Mouse (Mus musculus) lung, postnatal 0 days (tissue): ENCODE results near the gene Fads2. TPM values are rescaled to one million over a fixed set of nuclear protein-coding genes. Genes with fewer than 3 reads are reported as not detected.
A peak's percentile ranks its signal among the peaks of the same experiment; 100 is the strongest.

Experiments
- ATAC-seq: fragments of 200-750 bp; cut with Nextera tagmentation; 2 replicates; pipeline ENCODE4 v1.8.0; 2017; ENCODE audit warnings: moderate library complexity
- DNase-seq: peaks from one replicate; pipeline ENCODE4 v3.0.0-alpha.2; 2016; ENCODE audit warnings: low spot score
- H3K27ac ChIP-seq: fragments of 300-500 bp; sonication (generic); 2 replicates; pipeline ENCODE4 v1.5.1; 2014; ENCODE audit warnings: antibody characterized with exemption, mild to moderate bottlenecking, low read length, mixed read lengths
- H3K27me3 ChIP-seq: fragments of 300-500 bp; sonication (generic); replicated peaks from 2 replicates; pipeline ENCODE4 v1.6.1; 2014; ENCODE audit warnings: low read length, mixed read lengths; ENCODE audit not compliant: insufficient read depth
- H3K36me3 ChIP-seq: fragments of 300-500 bp; sonication (generic); 2 replicates; pipeline ENCODE4 v1.6.1; 2014; ENCODE audit warnings: low read length, mixed read lengths; ENCODE audit not compliant: insufficient read depth
- H3K4me1 ChIP-seq: fragments of 300-500 bp; sonication (generic); 2 replicates; pipeline ENCODE4 v1.6.1; 2014; ENCODE audit warnings: antibody characterized with exemption, low read depth, low read length, mixed read lengths; ENCODE audit not compliant: insufficient read depth
- H3K4me2 ChIP-seq: fragments of 300-500 bp; sonication (generic); replicated peaks from 2 replicates; pipeline ENCODE4 v1.6.1; 2014; ENCODE audit warnings: low read depth, mild to moderate bottlenecking, low read length, moderate library complexity, mixed read lengths
- H3K4me3 ChIP-seq: fragments of 300-500 bp; sonication (generic); 2 replicates; pipeline ENCODE4 v1.5.1; 2014; ENCODE audit warnings: low read depth, low read length
- H3K9ac ChIP-seq: fragments of 300-500 bp; sonication (generic); replicated peaks from 2 replicates; pipeline ENCODE4 v1.6.1; 2014; ENCODE audit warnings: low read depth, mild to moderate bottlenecking
- H3K9me3 ChIP-seq: fragments of 300-500 bp; sonication (generic); 2 replicates; pipeline ENCODE4 v1.6.1; 2016; ENCODE audit warnings: low read length, mixed read lengths
- CTCF ChIP-seq: IDR thresholded peaks from 2 replicates; pipeline ENCODE4 v1.5.1; 2016; ENCODE audit warnings: antibody characterized with exemption, mild to moderate bottlenecking
- EP300 ChIP-seq: IDR thresholded peaks from 2 replicates; pipeline ENCODE4 v1.6.1; 2016; ENCODE audit warnings: antibody characterized with exemption, mild to moderate bottlenecking, control low read depth
- WGBS: fragments of 180-500 bp; shearing (Covaris S2); extraction: QIAGEN DNeasy Blood & Tissue Kit; methylation state at CpG from one replicate; pipeline ENCODE4 v1.1.7; 2014; 5-methylcytosine and 5-hydroxymethylcytosine counted together
- polyA plus RNA-seq: library from polyadenylated mRNA; unstranded; fragments of >200 nt; fragmentation: Nextera tagmentation; extraction: Ambion mirVana; gene quantifications from 2 replicates; pipeline ENCODE4 v1.2.1, GENCODE M21; 2015

The Fads2 gene
- polyA plus RNA-seq, 1 experiment from 2014 or later = 35.0 TPM

GRCm38 (mm10) chr19:10057486-10058351 is 43.8 kb downstream of the Fads2 start:
- H3K36me3 ChIP-seq = peaks cover 16% of the 10 kb centered on the region
- no peaks in the 10 kb centered on the region for H3K27me3 ChIP-seq
- WGBS = 44% methylated on average over 11 of the region's 11 CpGs
- no peaks in the 10 kb centered on the region for H3K9me3 ChIP-seq
- H3K4me1 ChIP-seq = peaks cover 30% of the 10 kb centered on the region
- H3K4me3 ChIP-seq = no peak overlapping the region
- H3K27ac ChIP-seq = peak overlapping the region; percentile 82
- TF ChIP-seq EP300 (no peak), CTCF (no peak)
- no peak overlapping the region for H3K4me2 ChIP-seq
- ATAC-seq (peak; percentile 14), DNase-seq (peak; percentile 78)
- H3K9ac ChIP-seq = no peak overlapping the region

- no peak overlapping the region for H3K4me3 ChIP-seq
- 62% methylated on average over 3 of the region's 3 CpGs for WGBS
- peaks cover 30% of the 10 kb centered on the region for H3K4me1 ChIP-seq
- H3K36me3 ChIP-seq = peaks cover 16% of the 10 kb centered on the region
- H3K4me2 ChIP-seq = no peak overlapping the region
- H3K27me3 ChIP-seq = no peaks in the 10 kb centered on the region
- TF ChIP-seq CTCF (no peak), EP300 (no peak)
- H3K9ac ChIP-seq = no peak overlapping the region
- no peak for DNase-seq
- H3K9me3 ChIP-seq = no peaks in the 10 kb centered on the region
- ATAC-seq = no peak
- H3K27ac ChIP-seq = peak overlapping the region; percentile 82
Measured at GRCm38 (mm10) chr19:10056686-10057085, 44.9 kb downstream of the Fads2 start.

DNA sequence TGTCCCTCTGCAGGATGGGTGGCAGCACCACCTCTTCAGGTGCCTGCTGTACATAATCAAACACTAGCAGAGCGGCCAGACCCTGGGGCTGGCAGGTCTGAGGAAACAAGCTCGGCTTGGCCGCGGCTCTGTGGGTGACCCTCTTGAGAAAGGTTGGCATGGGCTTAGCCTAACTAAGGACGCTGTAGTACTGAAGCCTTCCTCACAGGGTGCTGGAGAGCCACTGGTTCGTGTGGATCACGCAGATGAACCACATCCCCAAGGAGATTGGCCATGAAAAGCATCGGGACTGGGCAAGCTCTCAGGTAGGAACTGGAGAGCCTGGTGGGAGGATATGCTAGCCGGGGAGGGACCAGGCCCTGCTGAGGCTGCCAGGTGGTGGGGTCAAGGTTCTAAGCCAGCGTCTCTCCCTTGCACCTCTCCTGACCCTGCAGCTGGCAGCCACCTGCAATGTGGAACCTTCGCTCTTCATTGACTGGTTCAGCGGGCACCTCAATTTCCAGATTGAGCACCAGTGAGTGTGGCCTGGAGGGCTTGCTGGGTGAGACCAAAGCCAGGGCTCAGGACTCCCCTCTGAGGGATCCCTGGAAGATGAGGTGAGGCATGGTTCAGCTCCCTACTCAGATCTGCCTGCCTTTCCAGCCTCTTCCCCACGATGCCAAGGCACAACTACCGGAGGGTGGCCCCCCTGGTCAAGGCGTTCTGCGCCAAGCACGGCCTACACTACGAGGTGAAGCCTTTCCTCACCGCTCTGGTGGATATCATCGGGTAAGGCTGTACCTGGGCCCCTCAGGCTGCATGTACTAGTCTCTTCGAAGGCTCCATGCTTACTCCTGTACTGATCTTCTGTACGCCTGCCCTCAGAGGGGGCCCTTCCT is 45.5 kb downstream of the Fads2 start:
- H3K4me3 ChIP-seq = no peak overlapping the region
- DNase-seq = no peak
- 72% methylated on average over 22 of the region's 22 CpGs for WGBS
- no peak overlapping the region for H3K4me2 ChIP-seq
- peak overlapping the region; percentile 82 for H3K27ac ChIP-seq
- peaks cover 16% of the 10 kb centered on the region for H3K36me3 ChIP-seq
- no peaks in the 10 kb centered on the region for H3K9me3 ChIP-seq
- peak; percentile 28; the same call in 1 of the 2 replicates for TF ChIP-seq CTCF
- no peak for TF ChIP-seq EP300
- H3K27me3 ChIP-seq = no peaks in the 10 kb centered on the region
- no peak overlapping the region for H3K9ac ChIP-seq
- peaks cover 30% of the 10 kb centered on the region for H3K4me1 ChIP-seq
- ATAC-seq = no peak

GRCm38 (mm10) chr19:10055261-10055660 is 46.3 kb downstream of the Fads2 start:
- H3K4me1 ChIP-seq = peaks cover 27% of the 10 kb centered on the region; the same call in 1 of the 2 replicates
- no peak overlapping the region for H3K4me3 ChIP-seq
- TF ChIP-seq CTCF (no peak), EP300 (no peak)
- H3K9me3 ChIP-seq = no peaks in the 10 kb centered on the region
- H3K4me2 ChIP-seq = no peak overlapping the region
- no peak overlapping the region for H3K9ac ChIP-seq
- no peaks in the 10 kb centered on the region for H3K27me3 ChIP-seq
- DNase-seq (no peak), ATAC-seq (no peak)
- peaks cover 16% of the 10 kb centered on the region for H3K36me3 ChIP-seq
- 0 out of 2 replicates have a peak overlapping the region, but pooled peaks have one; percentile 82 for H3K27ac ChIP-seq
- 66% methylated on average over 3 of the region's 3 CpGs for WGBS

DNA sequence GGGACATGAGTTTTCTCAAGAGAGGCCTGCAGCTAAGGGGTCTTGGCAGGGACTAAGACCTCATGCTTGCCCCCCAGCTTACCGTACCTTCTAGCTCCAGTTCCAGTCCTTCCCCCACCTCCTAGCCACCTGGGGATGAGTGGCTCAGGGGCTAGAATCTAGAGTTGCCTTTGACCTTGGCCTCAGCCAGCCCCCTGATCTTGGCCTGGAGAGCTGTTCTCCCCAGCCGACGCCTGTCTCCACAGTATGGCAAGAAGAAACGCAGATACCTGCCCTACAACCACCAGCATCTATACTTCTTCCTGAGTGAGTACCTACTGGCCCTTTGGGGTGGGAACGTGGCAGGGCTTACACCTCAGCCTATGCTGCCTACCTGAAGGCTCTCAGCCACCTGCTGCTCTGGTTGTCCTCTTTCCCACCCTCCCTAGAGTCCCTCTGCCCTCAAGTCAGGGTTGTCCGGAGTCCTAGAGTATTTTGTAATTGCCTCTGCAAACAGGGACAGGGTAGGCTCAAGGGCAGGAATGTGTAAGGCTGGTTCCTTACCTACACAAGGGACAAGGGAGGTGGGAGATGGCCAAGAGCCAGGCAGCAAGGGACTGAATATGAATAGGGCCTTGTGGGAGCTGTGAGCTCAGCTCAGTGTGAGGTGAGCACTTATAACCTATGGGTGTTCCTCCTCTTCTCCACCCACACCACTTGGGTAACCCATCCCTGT is 47.0 kb downstream of the Fads2 start:
- Histone ChIP-seq H3K36me3 (peaks cover 12% of the 10 kb centered on the region), H3K4me2 (no peak overlapping the region), H3K27me3 (no peaks in the 10 kb centered on the region), H3K9me3 (no peaks in the 10 kb centered on the region), H3K9ac (no peak overlapping the region), H3K4me3 (no peak overlapping the region), H3K27ac (peak overlapping the region; percentile 38; the same call in 1 of the 2 replicates), H3K4me1 (peaks cover 26% of the 10 kb centered on the region; the same call in 1 of the 2 replicates)
- DNase-seq = no peak
- WGBS = 58% methylated on average over 6 of the region's 6 CpGs
- peak; percentile 37 for ATAC-seq
- TF ChIP-seq EP300 = no peak
- no peak for TF ChIP-seq CTCF
